Mouse (Mus musculus): Measurements from ENCODE around the gene Nqo2. TPM values are rescaled to one million over a fixed set of nuclear protein-coding genes. Genes with fewer than 3 reads are reported as not detected.
A peak's percentile ranks its signal among the peaks of the same experiment; 100 is the strongest.

Gene Nqo2
- polyA plus RNA-seq, 1 experiment from 2014 or later = 30.3 TPM

GRCm38 (mm10) chr13:34016927-34017569, 52.6 kb downstream of the Nqo2 start:
- Histone ChIP-seq H3K4me1 (no peaks in the 10 kb centered on the region), H3K36me3 (peaks cover 81% of the 10 kb centered on the region), H3K4me3 (no peak overlapping the region), H3K27ac (no peak overlapping the region), H3K27me3 (ENCODE audit: insufficient read depth, poor library complexity, severe bottlenecking) (no peaks in the 10 kb centered on the region), H3K9me3 (no peaks in the 10 kb centered on the region)
- WGBS = 92% methylated on average over 9 of the region's 9 CpGs
- no peak for DNase-seq (ENCODE audit: low spot score)

DNA sequence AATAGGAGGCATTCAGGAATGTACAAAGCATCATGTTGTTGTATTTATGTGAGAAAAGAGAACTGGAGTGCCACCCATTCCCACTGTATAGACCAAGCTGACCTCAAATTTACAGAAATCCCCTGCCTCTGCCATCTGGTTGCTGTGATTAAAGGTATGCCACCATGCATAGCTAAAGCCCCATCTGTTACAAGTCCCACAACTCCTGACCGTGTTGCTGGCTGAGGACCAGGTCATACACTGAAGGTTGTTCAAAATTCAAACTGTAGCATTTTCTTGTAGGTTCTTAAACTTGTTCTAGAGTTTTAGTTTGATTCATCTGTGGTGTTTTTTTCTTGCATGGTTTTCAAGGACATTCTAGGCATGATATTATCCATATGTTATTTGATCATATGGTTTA, 54.0 kb downstream of the Nqo2 start:
- peaks cover 83% of the 10 kb centered on the region for H3K36me3 ChIP-seq

GRCm38 (mm10) chr13:34021998-34022397, 57.5 kb downstream of the Nqo2 start:
- H3K9me3 ChIP-seq = no peaks in the 10 kb centered on the region
- H3K4me1 ChIP-seq = no peaks in the 10 kb centered on the region
- no peak for DNase-seq (ENCODE audit: low spot score)
- H3K27me3 ChIP-seq (ENCODE audit: insufficient read depth, poor library complexity, severe bottlenecking) = no peaks in the 10 kb centered on the region
- no peak overlapping the region for H3K27ac ChIP-seq
- H3K36me3 ChIP-seq = peaks cover 56% of the 10 kb centered on the region
- 74% methylated on average over 2 of the region's 2 CpGs for WGBS
- no peak overlapping the region for H3K4me3 ChIP-seq

More for the DNA sequence above, 54.0 kb downstream of the Nqo2 start:
- Histone ChIP-seq H3K9me3 (no peaks in the 10 kb centered on the region), H3K27ac (no peak overlapping the region), H3K4me3 (no peak overlapping the region), H3K4me1 (no peaks in the 10 kb centered on the region), H3K27me3 (ENCODE audit: insufficient read depth, poor library complexity, severe bottlenecking) (no peaks in the 10 kb centered on the region)
- 91% methylated on average over 1 of the region's 1 CpGs for WGBS
- DNase-seq (ENCODE audit: low spot score) = no peak

- Histone ChIP-seq H3K4me3 (no peak overlapping the region), H3K9me3 (no peaks in the 10 kb centered on the region), H3K27ac (no peak overlapping the region), H3K4me1 (peaks cover 6% of the 10 kb centered on the region), H3K27me3 (ENCODE audit: insufficient read depth, poor library complexity, severe bottlenecking) (no peaks in the 10 kb centered on the region), H3K36me3 (peaks cover 52% of the 10 kb centered on the region)
- WGBS = 84% methylated on average over 2 of the region's 2 CpGs
- DNase-seq (ENCODE audit: low spot score) = no peak
Observed at GRCm38 (mm10) chr13:34032041-34032440, 67.6 kb downstream of the Nqo2 start.

GRCm38 (mm10) chr13:34035424-34035823, 70.9 kb downstream of the Nqo2 start:
- peaks cover 20% of the 10 kb centered on the region for H3K4me1 ChIP-seq
- WGBS = 81% methylated on average over 3 of the region's 3 CpGs
- no peak overlapping the region for H3K4me3 ChIP-seq
- no peak overlapping the region for H3K27ac ChIP-seq
- H3K27me3 ChIP-seq (ENCODE audit: insufficient read depth, poor library complexity, severe bottlenecking) = no peaks in the 10 kb centered on the region
- DNase-seq (ENCODE audit: low spot score) = no peak
- peaks cover 32% of the 10 kb centered on the region for H3K36me3 ChIP-seq
- H3K9me3 ChIP-seq = no peaks in the 10 kb centered on the region

GRCm38 (mm10) chr13:34036726-34037125, 72.2 kb downstream of the Nqo2 start:
- WGBS = 72% methylated on average over 5 of the region's 5 CpGs
- H3K36me3 ChIP-seq = peaks cover 21% of the 10 kb centered on the region
- no peaks in the 10 kb centered on the region for H3K27me3 ChIP-seq (ENCODE audit: insufficient read depth, poor library complexity, severe bottlenecking)
- H3K9me3 ChIP-seq = no peaks in the 10 kb centered on the region
- no peak for DNase-seq (ENCODE audit: low spot score)
- 0 out of 2 replicates have a peak overlapping the region, but pooled peaks have one; percentile 86 for H3K4me3 ChIP-seq
- peaks cover 20% of the 10 kb centered on the region for H3K4me1 ChIP-seq
- H3K27ac ChIP-seq = peak overlapping the region; percentile 98

GRCm38 (mm10) chr13:34037172-34038055, 72.9 kb downstream of the Nqo2 start, which contains the start of gene Bphl:
Gene Bphl, plus strand, starts transcription at chr13:34037597.
- peaks cover 20% of the 10 kb centered on the region for H3K4me1 ChIP-seq
- peak within 1 kb of the TSS; percentile 86 for H3K4me3 ChIP-seq
- H3K27me3 ChIP-seq (ENCODE audit: insufficient read depth, poor library complexity, severe bottlenecking) = no peaks in the 10 kb centered on the region
- H3K27ac ChIP-seq = peak within 1 kb of the TSS; percentile 98
- H3K36me3 ChIP-seq = peaks cover 21% of the 10 kb centered on the region
- peak; percentile 96 for DNase-seq (ENCODE audit: low spot score)
- WGBS = under 1% methylated on average over 37 of the region's 37 CpGs
- no peaks in the 10 kb centered on the region for H3K9me3 ChIP-seq

- peaks cover 15% of the 10 kb centered on the region for H3K36me3 ChIP-seq
- peak overlapping the region; percentile 98 for H3K27ac ChIP-seq
- 50% methylated on average over 5 of the region's 5 CpGs for WGBS
- no peak for DNase-seq (ENCODE audit: low spot score)
- H3K4me3 ChIP-seq = peak overlapping the region; percentile 86
- no peaks in the 10 kb centered on the region for H3K27me3 ChIP-seq (ENCODE audit: insufficient read depth, poor library complexity, severe bottlenecking)
- H3K9me3 ChIP-seq = no peaks in the 10 kb centered on the region
- H3K4me1 ChIP-seq = peaks cover 20% of the 10 kb centered on the region
Observed at GRCm38 (mm10) chr13:34038056-34038432, 73.6 kb downstream of the Nqo2 start.

Other genes with a start within 250 kb of the Nqo2 start
- not detected in 2 replicates for gene Serpinb6e, start 121.3 kb upstream of the Nqo2 start, polyA plus RNA-seq (2016; fragmentation: Nextera tagmentation; extraction: Ambion mirVana)
- gene Serpinb6c, start 59.0 kb upstream of the Nqo2 start, polyA plus RNA-seq (2016; fragmentation: Nextera tagmentation; extraction: Ambion mirVana) = not detected in 2 replicates
- 8.3 and 13.4 TPM in 2 replicates for gene Ripk1, start 37.7 kb downstream of the Nqo2 start, polyA plus RNA-seq (2016; fragmentation: Nextera tagmentation; extraction: Ambion mirVana)
- 38.1 and 42.1 TPM in 2 replicates for gene Serpinb6a, start 38.1 kb downstream of the Nqo2 start, polyA plus RNA-seq (2016; fragmentation: Nextera tagmentation; extraction: Ambion mirVana)
- gene Bphl, start 72.9 kb downstream of the Nqo2 start, polyA plus RNA-seq (2016; fragmentation: Nextera tagmentation; extraction: Ambion mirVana) = 41.5 and 45.1 TPM in 2 replicates
- 99.4 and 115 TPM in 2 replicates for gene Tubb2a, start 113.3 kb downstream of the Nqo2 start, polyA plus RNA-seq (2016; fragmentation: Nextera tagmentation; extraction: Ambion mirVana)
- 18.8 and 30.7 TPM in 2 replicates for gene Tubb2b, start 165.8 kb downstream of the Nqo2 start, polyA plus RNA-seq (2016; fragmentation: Nextera tagmentation; extraction: Ambion mirVana)
- 66.6 and 70.3 TPM in 2 replicates for gene Psmg4, start 198.3 kb downstream of the Nqo2 start, polyA plus RNA-seq (2016; fragmentation: Nextera tagmentation; extraction: Ambion mirVana)